Mouse (Mus musculus): ENCODE data around the gene Gm6588.

- no peak for TF ChIP-seq CTCF (IDR thresholded peaks at IDR 0.05; ENCODE audit: low read depth, low read length)
- TF ChIP-seq GATA2 (IDR thresholded peaks at IDR 0.05; ENCODE audit: borderline replicate concordance, low read depth, low read length) = no peak
- TF ChIP-seq GATA1 (IDR thresholded peaks at IDR 0.05; ENCODE audit: borderline replicate concordance, low read length) = no peak
- TF ChIP-seq TAL1 (conservative IDR thresholded peaks at IDR 0.05; ENCODE audit: low read depth, low read length) = no peak
Measured at GRCm38 (mm10) chr5:112473453-112473852, 24.2 kb downstream of the Gm6588 start.

All from G1E (cell line).